Mouse (Mus musculus) liver, postnatal 0 days (tissue): ENCODE measurements around the gene Ube2e2. TPM values are rescaled to one million over a fixed set of nuclear protein-coding genes. Genes with fewer than 3 reads are reported as not detected.
"Not testable (repeated sequence)": the region's sequence is repeated elsewhere in the genome, so short reads cannot be mapped to it uniquely, and the experiment has no call there.

Source experiments
- ATAC-seq: fragments of 200-750 bp; cut with Nextera tagmentation; 2 replicates; pipeline ENCODE4 v1.8.0; 2017; ENCODE audit warnings: mild to moderate bottlenecking, moderate library complexity
- DNase-seq: peaks from one replicate; pipeline ENCODE4 v3.0.0-alpha.2; 2016
- H3K27ac ChIP-seq: fragments of 300-500 bp; sonication (generic); 2 replicates; pipeline ENCODE4 v1.5.1; 2014; ENCODE audit warnings: antibody characterized with exemption, moderate library complexity, mild to moderate bottlenecking, low read depth
- H3K27me3 ChIP-seq: fragments of 300-500 bp; sonication (generic); 2 replicates; pipeline ENCODE4 v1.6.1; 2014; ENCODE audit warnings: low read length, control low read depth, mixed read lengths; ENCODE audit not compliant: insufficient read depth
- H3K36me3 ChIP-seq: fragments of 300-500 bp; sonication (generic); replicated peaks from 2 replicates; pipeline ENCODE4 v1.6.1; 2014; ENCODE audit warnings: mild to moderate bottlenecking, control low read depth, low read length, moderate library complexity, mixed read lengths; ENCODE audit not compliant: insufficient read depth
- H3K4me1 ChIP-seq: fragments of 300-500 bp; sonication (generic); 2 replicates; pipeline ENCODE4 v1.6.1; 2014; ENCODE audit warnings: antibody characterized with exemption, mild to moderate bottlenecking, control low read depth; ENCODE audit not compliant: insufficient read depth
- H3K4me2 ChIP-seq: fragments of 300-500 bp; sonication (generic); 2 replicates; pipeline ENCODE4 v1.6.1; 2014; ENCODE audit warnings: low read depth, mild to moderate bottlenecking, low read length, moderate library complexity, mixed read lengths
- H3K4me3 ChIP-seq: fragments of 300-500 bp; sonication (generic); 2 replicates; pipeline ENCODE4 v1.5.1; 2014; ENCODE audit warnings: low read depth, low read length
- H3K9ac ChIP-seq: fragments of 300-500 bp; sonication (generic); replicated peaks from 2 replicates; pipeline ENCODE4 v1.6.1; 2014; ENCODE audit warnings: mild to moderate bottlenecking, moderate library complexity
- H3K9me3 ChIP-seq: fragments of 300-500 bp; sonication (generic); 2 replicates; pipeline ENCODE4 v1.6.1; 2016; ENCODE audit warnings: mild to moderate bottlenecking, control low read depth, low read length, mixed read lengths
- CTCF ChIP-seq: sonication (generic); IDR thresholded peaks from 2 replicates; pipeline ENCODE4 v1.5.1; 2016; ENCODE audit warnings: antibody characterized with exemption, low read depth
- EP300 ChIP-seq: IDR thresholded peaks from 2 replicates; pipeline ENCODE4 v1.6.1; 2016; ENCODE audit warnings: antibody characterized with exemption, low read depth, mild to moderate bottlenecking
- WGBS: fragments of 180-500 bp; shearing (Covaris S2); extraction: QIAGEN DNeasy Blood & Tissue Kit; methylation state at CpG from one replicate; pipeline ENCODE4 v1.1.7; 2014; ENCODE audit not compliant: insufficient replicate concordance; 5-methylcytosine and 5-hydroxymethylcytosine counted together
- polyA plus RNA-seq: library from polyadenylated mRNA; unstranded; fragments of >200 nt; fragmentation: Nextera tagmentation; extraction: Ambion mirVana; gene quantifications from 2 replicates; pipeline ENCODE4 v1.2.1, GENCODE M21; 2015

The Ube2e2 gene
- polyA plus RNA-seq, 1 experiment from 2014 or later, result 24.6 TPM

GRCm38 (mm10) chr14:18569615-18570014 lies 324.5 kb downstream of the Ube2e2 start:
- ATAC-seq (no peak), DNase-seq (no peak)
- H3K4me2 ChIP-seq, result no peak overlapping the region
- H3K27me3 ChIP-seq, result no peaks in the 10 kb centered on the region
- H3K9me3 ChIP-seq, result no peaks in the 10 kb centered on the region
- no peaks in the 10 kb centered on the region for H3K4me1 ChIP-seq
- no peak overlapping the region for H3K4me3 ChIP-seq
- no peak overlapping the region for H3K27ac ChIP-seq
- H3K36me3 ChIP-seq, result no peaks in the 10 kb centered on the region
- TF ChIP-seq EP300, result no peak
- TF ChIP-seq CTCF, result no peak
- H3K9ac ChIP-seq, result no peak overlapping the region

DNA sequence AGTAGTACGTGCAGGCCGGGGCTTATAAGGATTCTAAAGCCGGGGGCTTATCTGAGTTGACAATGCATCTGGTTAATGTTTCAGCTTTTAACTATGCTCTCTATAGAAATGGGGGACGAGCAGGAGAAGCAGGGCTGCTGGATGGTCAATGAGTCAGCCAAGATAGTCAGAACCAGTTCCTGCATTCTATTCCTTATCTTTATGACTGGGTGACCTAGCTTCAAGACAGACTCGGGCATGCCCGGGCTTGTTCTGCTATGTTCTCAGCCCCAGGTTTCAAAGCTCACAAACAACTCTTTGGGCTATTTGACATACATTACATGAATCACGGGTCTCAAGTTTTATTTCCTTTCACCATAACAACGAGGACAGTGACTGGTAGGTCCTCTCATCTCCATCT lies 329.1 kb downstream of the Ube2e2 start:
- not testable (repeated sequence) for H3K36me3 ChIP-seq, H3K4me3 ChIP-seq, ATAC-seq, H3K9ac ChIP-seq, H3K9me3 ChIP-seq, H3K27me3 ChIP-seq, H3K27ac ChIP-seq, H3K4me1 ChIP-seq, DNase-seq, H3K4me2 ChIP-seq
- 54% methylated on average over 8 of the region's 8 CpGs for WGBS

DNA sequence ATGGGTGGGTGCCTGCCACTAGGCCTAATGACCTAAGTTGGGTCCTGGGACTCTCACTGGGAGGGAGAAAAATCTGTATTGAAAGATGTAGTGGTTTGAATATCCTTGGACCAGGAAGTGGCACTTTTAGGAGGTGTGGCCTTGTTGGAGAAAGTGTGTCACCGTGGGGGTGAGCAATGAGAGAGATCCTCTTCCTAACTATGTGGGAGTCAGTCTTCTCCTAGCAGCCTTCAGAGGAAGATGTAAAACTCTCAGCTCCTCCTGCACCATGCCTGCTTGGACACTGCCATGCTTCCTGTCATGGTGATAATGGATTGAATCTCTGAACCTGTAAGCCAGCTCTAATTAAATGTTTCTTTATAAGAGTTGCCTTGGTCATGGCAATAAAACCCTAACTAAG lies 338.8 kb downstream of the Ube2e2 start:
- H3K4me1 ChIP-seq, result no peaks in the 10 kb centered on the region
- ATAC-seq (no peak), DNase-seq (no peak)
- H3K36me3 ChIP-seq, result no peaks in the 10 kb centered on the region
- TF ChIP-seq EP300 (no peak), CTCF (no peak)
- H3K4me3 ChIP-seq, result no peak overlapping the region
- no peak overlapping the region for H3K27ac ChIP-seq
- H3K9me3 ChIP-seq, result no peaks in the 10 kb centered on the region
- 48% methylated on average over 1 of the region's 1 CpGs for WGBS
- no peak overlapping the region for H3K4me2 ChIP-seq
- no peak overlapping the region for H3K9ac ChIP-seq
- no peaks in the 10 kb centered on the region for H3K27me3 ChIP-seq

GRCm38 (mm10) chr14:18554627-18554988 lies 339.5 kb downstream of the Ube2e2 start:
- DNase-seq (no peak), ATAC-seq (no peak)
- Histone ChIP-seq H3K27ac (no peak overlapping the region), H3K36me3 (no peaks in the 10 kb centered on the region), H3K9me3 (no peaks in the 10 kb centered on the region), H3K27me3 (no peaks in the 10 kb centered on the region), H3K4me1 (no peaks in the 10 kb centered on the region), H3K4me3 (no peak overlapping the region), H3K4me2 (no peak overlapping the region), H3K9ac (no peak overlapping the region)
- 68% methylated on average over 2 of the region's 2 CpGs for WGBS
- TF ChIP-seq CTCF, result no peak
- TF ChIP-seq EP300, result no peak

DNA sequence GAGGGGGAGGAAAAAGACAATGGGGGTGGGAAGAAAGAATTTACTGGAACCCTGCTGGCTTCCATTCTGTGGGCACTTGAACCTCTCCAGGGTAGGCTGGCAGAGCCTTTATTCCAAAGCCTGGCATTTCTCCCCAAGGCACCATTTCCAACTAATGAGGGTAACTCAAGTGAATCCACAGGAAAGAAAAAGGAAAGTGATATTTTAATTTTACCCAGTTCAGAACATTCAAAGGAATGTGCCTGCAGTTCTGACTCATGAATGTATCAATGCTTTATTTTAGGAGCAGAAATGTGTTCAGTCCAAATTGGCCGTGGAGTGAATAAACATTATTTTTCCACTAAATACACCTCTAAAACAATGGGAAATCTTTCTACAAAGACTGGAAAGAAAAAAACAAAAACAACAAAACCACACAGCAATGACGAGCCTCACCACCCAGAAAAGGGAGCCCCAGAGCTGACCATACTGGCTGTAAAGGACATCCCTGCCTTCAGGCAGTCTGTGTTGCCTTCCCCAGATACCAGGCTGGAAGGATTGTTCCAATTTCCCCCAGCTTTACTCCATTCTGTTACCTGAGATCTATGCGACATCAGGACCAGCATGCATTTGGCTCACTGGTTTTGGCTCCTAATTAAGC lies 340.0 kb downstream of the Ube2e2 start:
- H3K4me2 ChIP-seq, result no peak overlapping the region
- no peak overlapping the region for H3K4me3 ChIP-seq
- 65% methylated on average over 3 of the region's 3 CpGs for WGBS
- no peaks in the 10 kb centered on the region for H3K4me1 ChIP-seq
- H3K9ac ChIP-seq, result no peak overlapping the region
- no peak for DNase-seq
- TF ChIP-seq CTCF, result no peak
- no peak for TF ChIP-seq EP300
- no peaks in the 10 kb centered on the region for H3K36me3 ChIP-seq
- no peaks in the 10 kb centered on the region for H3K9me3 ChIP-seq
- no peaks in the 10 kb centered on the region for H3K27me3 ChIP-seq
- no peak for ATAC-seq
- H3K27ac ChIP-seq, result no peak overlapping the region

GRCm38 (mm10) chr14:18547541-18547940 lies 346.5 kb downstream of the Ube2e2 start:
- TF ChIP-seq EP300, result no peak
- no peak for TF ChIP-seq CTCF
- no peak for ATAC-seq
- no peak overlapping the region for H3K9ac ChIP-seq
- H3K27me3 ChIP-seq, result no peaks in the 10 kb centered on the region
- H3K4me2 ChIP-seq, result no peak overlapping the region
- H3K9me3 ChIP-seq, result no peaks in the 10 kb centered on the region
- no peak for DNase-seq
- no peak overlapping the region for H3K27ac ChIP-seq
- WGBS, result 78% methylated on average over 5 of the region's 5 CpGs
- no peak overlapping the region for H3K4me3 ChIP-seq
- H3K4me1 ChIP-seq, result no peaks in the 10 kb centered on the region
- no peaks in the 10 kb centered on the region for H3K36me3 ChIP-seq

DNA sequence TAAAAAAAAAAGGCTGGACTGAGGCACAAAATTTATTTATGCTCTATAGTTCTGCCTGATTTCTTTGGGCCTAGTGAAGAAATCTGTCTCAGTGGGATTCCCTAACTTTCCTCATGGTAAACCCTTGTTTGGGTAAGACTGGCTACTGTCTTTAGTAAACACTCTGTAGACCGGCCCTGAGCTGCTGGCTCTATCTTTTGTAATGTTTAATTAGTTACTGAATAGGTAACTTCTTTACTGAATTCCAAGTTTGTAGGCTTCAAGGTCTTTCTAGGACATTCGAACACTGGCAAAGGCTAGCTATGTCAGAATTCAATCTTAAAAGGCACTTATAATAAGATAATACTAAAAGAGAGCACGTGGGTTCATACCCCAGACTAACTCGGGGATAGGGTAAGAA lies 355.0 kb downstream of the Ube2e2 start:
- not testable (repeated sequence) for H3K9me3 ChIP-seq, DNase-seq, H3K27me3 ChIP-seq, H3K4me1 ChIP-seq, ATAC-seq, H3K36me3 ChIP-seq, H3K9ac ChIP-seq, H3K4me2 ChIP-seq, H3K27ac ChIP-seq, H3K4me3 ChIP-seq
- WGBS, result 72% methylated on average over 4 of the region's 4 CpGs
